Mouse (Mus musculus) heart, embryonic 14.5 days (tissue): ENCODE measurements around the gene Ccdc65. TPM values are rescaled to one million over a fixed set of nuclear protein-coding genes. Genes with fewer than 3 reads are reported as not detected.

Source experiments
- ATAC-seq: fragments of 200-750 bp; cut with Nextera tagmentation; 2 replicates; pipeline ENCODE4 v1.8.0; 2017; ENCODE audit warnings: low read depth, moderate TSS enrichment; ENCODE audit not compliant: insufficient number of reproducible peaks, insufficient read depth, low FRiP score
- H3K27ac ChIP-seq, 2 experiments: fragments of 200-500 bp in 1 of 2; fragments of 300-500 bp in 1 of 2; sonication (generic) in 1 of 2; replicated peaks in 1 of 2; 2 replicates each; pipeline ENCODE4 v1.5.1; 2012 to 2014; ENCODE audit warnings: low read depth in 2 of 2, low read length in 2 of 2, control low read depth in 1 of 2, mild to moderate bottlenecking in 1 of 2, mixed read lengths in 1 of 2; ENCODE audit not compliant: control insufficient read depth in 1 of 2, insufficient read depth in 1 of 2
- H3K27me3 ChIP-seq: fragments of 300-500 bp; sonication (generic); 2 replicates; pipeline ENCODE4 v1.6.1; 2014; ENCODE audit warnings: mild to moderate bottlenecking, low read length, control low read depth; ENCODE audit not compliant: control insufficient read depth, insufficient read depth
- H3K36me3 ChIP-seq: fragments of 300-500 bp; sonication (generic); 2 replicates; pipeline ENCODE4 v1.6.1; 2014; ENCODE audit warnings: mild to moderate bottlenecking, control low read depth, low read length, mixed read lengths; ENCODE audit not compliant: control insufficient read depth, insufficient read depth
- H3K4me1 ChIP-seq, 2 experiments: fragments of 200-500 bp in 1 of 2; fragments of 300-500 bp in 1 of 2; sonication (generic) in 1 of 2; 2 replicates each; pipeline ENCODE4 v1.6.1; 2012 to 2014; ENCODE audit warnings: low read length in 2 of 2, control low read depth in 1 of 2, mixed read lengths in 1 of 2; ENCODE audit not compliant: control insufficient read depth in 2 of 2, insufficient read depth in 2 of 2
- H3K4me2 ChIP-seq: fragments of 300-500 bp; sonication (generic); 2 replicates; pipeline ENCODE4 v1.6.1; 2014; ENCODE audit warnings: mild to moderate bottlenecking, low read length
- H3K4me3 ChIP-seq, 2 experiments: fragments of 200-500 bp in 1 of 2; fragments of 300-500 bp in 1 of 2; sonication (generic) in 1 of 2; 2 replicates each; pipeline ENCODE4 v1.5.1; 2012 to 2014; ENCODE audit warnings: low read length in 2 of 2, mild to moderate bottlenecking in 2 of 2, control low read depth in 1 of 2, low read depth in 1 of 2, moderate library complexity in 1 of 2; ENCODE audit not compliant: control insufficient read depth in 1 of 2, insufficient read depth in 1 of 2
- H3K9ac ChIP-seq: fragments of 300-500 bp; sonication (generic); 2 replicates; pipeline ENCODE4 v1.6.1; 2014; ENCODE audit warnings: mild to moderate bottlenecking, low read length
- H3K9me3 ChIP-seq: fragments of 300-500 bp; sonication (generic); 2 replicates; pipeline ENCODE4 v1.6.1; 2016; ENCODE audit warnings: low read length, control low read depth; ENCODE audit not compliant: control insufficient read depth
- WGBS: fragments of 180-500 bp; shearing (Covaris S2); extraction: QIAGEN DNeasy Blood & Tissue Kit; methylation state at CpG from one replicate; pipeline ENCODE4 v1.1.7; 2014; 5-methylcytosine and 5-hydroxymethylcytosine counted together
- polyA plus RNA-seq: library from polyadenylated mRNA; unstranded; fragments of >200 nt; fragmentation: Nextera tagmentation; extraction: Ambion mirVana; gene quantifications from 2 replicates; pipeline ENCODE4 v1.2.1, GENCODE M21; 2014

The Ccdc65 gene
- polyA plus RNA-seq, 1 experiment from 2014 or later: 0.89 TPM

GRCm38 (mm10) chr15:98695726-98696125, 12.3 kb upstream of the Ccdc65 start:
- Histone ChIP-seq H3K27ac (no peak overlapping the region), H3K9me3 (no peaks in the 10 kb centered on the region), H3K4me2 (no peak overlapping the region), H3K9ac (no peak overlapping the region), H3K4me3 (no peak overlapping the region), H3K4me1 (peaks cover 21 to 23% of the 10 kb centered on the region in 2 experiments), H3K36me3 (no peaks in the 10 kb centered on the region), H3K27me3 (peaks cover 11% of the 10 kb centered on the region)
- 46% methylated on average over 9 of the region's 9 CpGs for WGBS
- ATAC-seq: no peak

GRCm38 (mm10) chr15:98696216-98696615, 11.8 kb upstream of the Ccdc65 start:
- H3K27me3 ChIP-seq: peaks cover 16% of the 10 kb centered on the region
- WGBS: 60% methylated on average over 8 of the region's 8 CpGs

GRCm38 (mm10) chr15:98699190-98700105, 8.6 kb upstream of the Ccdc65 start:
- H3K4me2 ChIP-seq: peak overlapping the region; percentile 63
- no peaks in the 10 kb centered on the region for H3K9me3 ChIP-seq
- H3K4me3 ChIP-seq: peak overlapping the region; percentile 31 to 33
- no peaks in the 10 kb centered on the region for H3K36me3 ChIP-seq
- H3K4me1 ChIP-seq: peaks cover 0 to 5% of the 10 kb centered on the region in 2 experiments; a peak in 1 of 4 replicates
- H3K9ac ChIP-seq: peak overlapping the region; percentile 51; the same call in 1 of the 2 replicates
- 6% methylated on average over 40 of the region's 40 CpGs for WGBS
- H3K27me3 ChIP-seq: peaks cover 34% of the 10 kb centered on the region
- H3K27ac ChIP-seq: no peak overlapping the region
- peak; percentile 77 for ATAC-seq

More at GRCm38 (mm10) chr15:98696216-98696615, 11.8 kb upstream of the Ccdc65 start:
- H3K9me3 ChIP-seq: no peaks in the 10 kb centered on the region
- no peak overlapping the region for H3K9ac ChIP-seq
- no peaks in the 10 kb centered on the region for H3K36me3 ChIP-seq
- H3K4me2 ChIP-seq: no peak overlapping the region
- peaks cover 16 to 20% of the 10 kb centered on the region in 2 experiments for H3K4me1 ChIP-seq
- ATAC-seq: no peak
- H3K27ac ChIP-seq: no peak overlapping the region
- no peak overlapping the region for H3K4me3 ChIP-seq

- no peaks in the 10 kb centered on the region for H3K9me3 ChIP-seq
- H3K9ac ChIP-seq: no peak overlapping the region
- H3K27ac ChIP-seq: no peak overlapping the region
- no peak overlapping the region for H3K4me3 ChIP-seq
- ATAC-seq: no peak
- no peaks in the 10 kb centered on the region for H3K36me3 ChIP-seq
- peaks cover 41% of the 10 kb centered on the region for H3K27me3 ChIP-seq
- 55% methylated on average over 9 of the region's 9 CpGs for WGBS
- H3K4me2 ChIP-seq: no peak overlapping the region
- H3K4me1 ChIP-seq: peaks cover 0 to 6% of the 10 kb centered on the region in 2 experiments; a peak in 1 of 4 replicates
These were observed 3.7 kb upstream of the Ccdc65 start for GRCm38 (mm10) chr15:98704312-98704711.

GRCm38 (mm10) chr15:98710442-98710841, 2.4 kb downstream of the Ccdc65 start:
- H3K27ac ChIP-seq: no peak overlapping the region
- no peaks in the 10 kb centered on the region for H3K9me3 ChIP-seq
- H3K9ac ChIP-seq: no peak overlapping the region
- no peaks in the 10 kb centered on the region; the same call in 1 of the 2 replicates for H3K27me3 ChIP-seq
- no peak overlapping the region for H3K4me2 ChIP-seq
- H3K4me1 ChIP-seq: peaks cover 6 to 8% of the 10 kb centered on the region in 2 experiments; a peak in 3 of 4 replicates
- 15% methylated on average over 9 of the region's 9 CpGs for WGBS
- no peak for ATAC-seq
- no peaks in the 10 kb centered on the region for H3K36me3 ChIP-seq
- no peak overlapping the region for H3K4me3 ChIP-seq

GRCm38 (mm10) chr15:98714230-98714652, 6.2 kb downstream of the Ccdc65 start:
- Histone ChIP-seq H3K4me3 (no peak overlapping the region), H3K4me1 (peaks cover 4 to 8% of the 10 kb centered on the region in 2 experiments; a peak in 3 of 4 replicates), H3K9ac (no peak overlapping the region), H3K36me3 (no peaks in the 10 kb centered on the region), H3K27ac (peak overlapping the region in 1 of 2 experiments; percentile 19; a peak in 1 of 4 replicates), H3K27me3 (no peaks in the 10 kb centered on the region; the same call in 1 of the 2 replicates), H3K4me2 (no peak overlapping the region), H3K9me3 (no peaks in the 10 kb centered on the region)
- 43% methylated on average over 5 of the region's 5 CpGs for WGBS
- no peak for ATAC-seq

- peaks cover 4 to 8% of the 10 kb centered on the region in 2 experiments; a peak in 3 of 4 replicates for H3K4me1 ChIP-seq
- H3K36me3 ChIP-seq: no peaks in the 10 kb centered on the region
- no peak overlapping the region for H3K27ac ChIP-seq
- no peak overlapping the region for H3K4me3 ChIP-seq
- H3K9me3 ChIP-seq: no peaks in the 10 kb centered on the region
- WGBS: 55% methylated on average over 16 of the region's 16 CpGs
- ATAC-seq: no peak
- no peaks in the 10 kb centered on the region; the same call in 1 of the 2 replicates for H3K27me3 ChIP-seq
- H3K9ac ChIP-seq: no peak overlapping the region
- no peak overlapping the region for H3K4me2 ChIP-seq
These were observed 9.3 kb downstream of the Ccdc65 start for GRCm38 (mm10) chr15:98717301-98717700.
